Mouse (Mus musculus) G1E (cell line): Measurements from ENCODE around the gene Gcnt1. TPM values are rescaled to one million over a fixed set of nuclear protein-coding genes. Genes with fewer than 3 reads are reported as not detected.

ENCODE experiments used
- ATAC-seq: 2 replicates; pipeline ENCODE4 v1.8.0; 2016; ENCODE audit warnings: mild to moderate bottlenecking; ENCODE audit not compliant: insufficient number of reproducible peaks, poor library complexity, low FRiP score, severe bottlenecking; ENCODE audit errors: extremely low read depth
- DNase-seq: peaks from one replicate; pipeline ENCODE4 v3.0.0; 2012; ENCODE audit warnings: low spot score
- H3K27me3 ChIP-seq: 2 replicates; pipeline ENCODE4 v1.6.1; 2012; ENCODE audit warnings: mild to moderate bottlenecking, low read length, inconsistent platforms; ENCODE audit not compliant: insufficient read depth
- H3K36me3 ChIP-seq: replicated peaks from 2 replicates; pipeline ENCODE3; 2012; ENCODE audit warnings: mild to moderate bottlenecking, inconsistent platforms
- H3K4me1 ChIP-seq: 2 replicates; pipeline ENCODE4 v1.6.1; 2012; ENCODE audit warnings: low read depth, low read length, inconsistent platforms, mixed read lengths; ENCODE audit not compliant: insufficient read depth
- H3K4me3 ChIP-seq: 2 replicates; pipeline ENCODE4 v1.5.1; 2012; ENCODE audit warnings: low read depth, mild to moderate bottlenecking, inconsistent platforms, low read length, moderate library complexity, mixed read lengths
- H3K9me3 ChIP-seq: replicated peaks from 2 replicates; pipeline ENCODE4 v1.6.1; 2012; ENCODE audit warnings: inconsistent platforms
- CTCF ChIP-seq: IDR thresholded peaks from 2 replicates; pipeline ENCODE4 v1.5.1; 2012; ENCODE audit warnings: low read depth, low read length, inconsistent platforms, mixed read lengths
- GATA1 ChIP-seq: IDR thresholded peaks from 2 replicates; pipeline ENCODE4 v1.6.1; 2012; ENCODE audit warnings: borderline replicate concordance, low read length, inconsistent platforms, mixed read lengths
- GATA2 ChIP-seq: IDR thresholded peaks from 2 replicates; pipeline ENCODE4 v1.6.1; 2012; ENCODE audit warnings: low read depth, low read length, inconsistent platforms, borderline replicate concordance
- POLR2AphosphoS5 ChIP-seq: IDR thresholded peaks from 2 replicates; pipeline ENCODE4 v1.6.1; 2012; ENCODE audit warnings: low read depth, low read length, inconsistent platforms; ENCODE audit not compliant: insufficient replicate concordance
- TAL1 ChIP-seq: conservative IDR thresholded peaks from 2 replicates; pipeline ENCODE4 v1.6.1; 2012; ENCODE audit warnings: low read depth, low read length, inconsistent platforms, mixed read lengths
- polyA plus RNA-seq: library from polyadenylated mRNA; stranded (reverse); fragments of >175 nt; gene quantifications from 2 replicates; pipeline ENCODE4 v1.2.3, GENCODE M21; 2012
- total RNA-seq, 2 experiments: library from RNA; stranded (forward) in 1 of 2; stranded (reverse) in 1 of 2; fragments of 200-1000 nt in 1 of 2; fragments of >200 nt in 1 of 2; fragmentation: Nextera tagmentation in 1 of 2; gene quantifications; 2 replicates each; pipeline ENCODE4 v1.2.3; 2014 to 2017

Gene Gcnt1
- total and polyA plus RNA-seq, 3 experiments: 2.8 to 209 (median 176) TPM

DNA sequence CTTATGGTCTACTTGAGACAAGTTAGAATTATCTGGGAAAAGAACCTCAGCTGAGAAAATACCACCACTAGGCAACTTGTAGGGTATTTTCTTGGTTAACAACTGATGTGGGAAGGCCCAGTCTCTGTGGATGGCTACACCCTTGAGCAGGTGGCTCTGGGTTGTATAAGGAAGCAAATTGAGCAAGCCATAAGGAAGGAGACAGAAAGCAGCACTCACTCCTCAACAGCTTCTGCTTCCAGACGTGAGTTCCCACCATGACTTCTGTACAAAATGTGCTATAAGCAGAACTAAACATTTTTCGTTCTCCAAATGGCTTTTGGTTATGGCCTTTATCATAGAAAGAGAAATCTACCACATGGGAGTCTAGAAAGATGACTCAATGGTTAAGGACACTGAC, 58.2 kb downstream of the Gcnt1 start:
- DNase-seq (no peak), ATAC-seq (no peak)
- Histone ChIP-seq H3K4me3 (no peak overlapping the region), H3K4me1 (no peaks in the 10 kb centered on the region), H3K9me3 (no peaks in the 10 kb centered on the region), H3K36me3 (no peaks in the 10 kb centered on the region), H3K27me3 (peaks cover 11% of the 10 kb centered on the region; the same call in 1 of the 2 replicates)
- no peak for TF ChIP-seq CTCF
- no peak for TF ChIP-seq TAL1
- TF ChIP-seq GATA2: no peak
- no peak for TF ChIP-seq POLR2AphosphoS5
- no peak for TF ChIP-seq GATA1

DNA sequence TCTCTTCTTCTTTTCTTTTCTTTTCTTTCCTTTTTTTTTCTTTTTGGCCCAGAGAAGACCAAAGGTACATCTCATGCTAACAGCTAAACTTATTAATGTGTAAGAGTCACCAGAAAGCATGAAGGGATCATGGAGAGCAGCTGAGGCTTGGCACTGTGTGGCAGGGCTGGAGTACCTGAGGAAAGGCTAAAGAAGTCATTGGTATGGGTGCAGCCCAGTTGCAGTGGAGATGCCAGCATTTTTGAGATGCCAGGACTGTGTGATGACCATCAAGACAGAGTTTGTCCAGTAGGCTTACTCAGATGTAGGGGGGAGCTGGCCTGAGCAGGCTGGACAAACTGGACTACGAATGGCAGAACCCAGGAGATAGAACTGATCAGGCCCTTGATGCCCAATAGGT, 58.9 kb downstream of the Gcnt1 start:
- H3K36me3 ChIP-seq: no peaks in the 10 kb centered on the region
- ATAC-seq: no peak
- no peak for TF ChIP-seq GATA1
- DNase-seq: no peak
- peaks cover 11% of the 10 kb centered on the region; the same call in 1 of the 2 replicates for H3K27me3 ChIP-seq
- H3K9me3 ChIP-seq: no peaks in the 10 kb centered on the region
- H3K4me3 ChIP-seq: no peak overlapping the region
- H3K4me1 ChIP-seq: no peaks in the 10 kb centered on the region

DNA sequence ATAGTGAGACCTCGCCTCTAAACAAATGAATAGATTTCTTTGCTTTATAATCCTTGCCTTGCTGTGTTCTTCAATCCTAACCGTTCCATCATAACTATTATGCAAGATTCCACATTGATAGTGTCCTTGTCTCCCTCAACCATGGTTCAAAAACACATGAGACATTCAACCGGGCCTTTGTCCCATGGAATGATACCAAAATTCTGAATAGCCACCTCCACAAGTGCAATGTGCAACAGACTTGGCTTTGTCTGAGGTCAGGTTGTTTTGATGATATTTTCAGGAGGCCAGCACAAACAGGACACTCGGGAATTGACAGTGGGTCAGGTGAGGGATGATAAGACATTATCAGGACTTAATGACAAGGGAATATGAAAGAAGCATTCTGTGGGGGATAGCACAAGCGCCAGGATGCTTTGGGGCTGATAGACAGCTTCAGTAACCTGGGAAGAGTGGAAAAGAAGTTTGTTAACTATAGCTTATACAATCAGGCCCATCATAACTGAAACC, 59.9 kb downstream of the Gcnt1 start:
- no peaks in the 10 kb centered on the region for H3K4me1 ChIP-seq
- H3K36me3 ChIP-seq: no peaks in the 10 kb centered on the region
- no peak overlapping the region for H3K4me3 ChIP-seq
- TF ChIP-seq POLR2AphosphoS5 (no peak), GATA2 (no peak), CTCF (no peak), TAL1 (no peak), GATA1 (no peak)
- no peaks in the 10 kb centered on the region for H3K9me3 ChIP-seq
- peaks cover 11% of the 10 kb centered on the region; the same call in 1 of the 2 replicates for H3K27me3 ChIP-seq
- DNase-seq (no peak), ATAC-seq (no peak)

DNA sequence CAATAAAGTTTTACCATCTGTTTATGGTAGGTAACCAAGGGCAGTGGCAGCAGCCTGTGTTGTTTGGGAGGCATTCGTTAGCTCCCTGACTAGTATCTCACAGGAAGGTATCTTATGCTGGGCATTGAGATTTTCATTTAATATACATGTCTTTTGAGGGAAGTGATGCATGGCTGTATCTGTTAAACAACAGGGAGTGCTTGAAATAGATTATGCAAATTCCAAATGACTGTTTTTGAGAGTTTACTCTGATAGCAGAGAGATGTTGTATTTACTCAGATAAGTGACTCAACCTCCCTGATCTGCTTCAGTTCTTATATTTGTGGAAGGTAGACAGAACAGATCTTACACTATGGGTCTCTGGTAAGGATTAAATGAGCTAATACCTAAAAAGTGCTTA, 61.1 kb downstream of the Gcnt1 start:
- no peak for TF ChIP-seq CTCF
- TF ChIP-seq GATA2: no peak
- no peak for TF ChIP-seq TAL1
- TF ChIP-seq GATA1: no peak
- TF ChIP-seq POLR2AphosphoS5: no peak
- Histone ChIP-seq H3K4me3 (no peak overlapping the region), H3K9me3 (no peaks in the 10 kb centered on the region), H3K27me3 (peaks cover 11% of the 10 kb centered on the region; the same call in 1 of the 2 replicates), H3K36me3 (no peaks in the 10 kb centered on the region), H3K4me1 (no peaks in the 10 kb centered on the region)
- no peak for DNase-seq
- ATAC-seq: no peak

DNA sequence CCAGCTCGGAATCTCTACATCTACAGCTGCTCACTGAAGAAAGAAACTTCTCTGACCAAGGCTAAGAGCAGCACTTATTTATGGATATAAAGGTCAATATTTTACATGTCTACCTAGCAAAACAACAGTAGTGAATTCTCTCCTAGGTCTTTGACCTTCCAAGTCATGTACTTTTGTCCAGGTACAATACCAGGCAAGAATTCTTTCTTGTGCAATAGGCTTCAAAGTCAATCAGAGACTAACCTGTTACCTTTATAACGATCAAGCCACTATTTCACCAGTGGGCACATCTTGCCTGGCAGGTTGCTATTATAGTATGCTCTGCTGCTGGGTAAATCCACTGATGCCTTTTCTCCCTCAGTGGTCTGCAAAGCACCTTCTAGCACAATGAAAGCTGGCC, 61.6 kb downstream of the Gcnt1 start:
- no peak overlapping the region for H3K4me3 ChIP-seq
- no peaks in the 10 kb centered on the region for H3K4me1 ChIP-seq
- no peak for DNase-seq

DNA sequence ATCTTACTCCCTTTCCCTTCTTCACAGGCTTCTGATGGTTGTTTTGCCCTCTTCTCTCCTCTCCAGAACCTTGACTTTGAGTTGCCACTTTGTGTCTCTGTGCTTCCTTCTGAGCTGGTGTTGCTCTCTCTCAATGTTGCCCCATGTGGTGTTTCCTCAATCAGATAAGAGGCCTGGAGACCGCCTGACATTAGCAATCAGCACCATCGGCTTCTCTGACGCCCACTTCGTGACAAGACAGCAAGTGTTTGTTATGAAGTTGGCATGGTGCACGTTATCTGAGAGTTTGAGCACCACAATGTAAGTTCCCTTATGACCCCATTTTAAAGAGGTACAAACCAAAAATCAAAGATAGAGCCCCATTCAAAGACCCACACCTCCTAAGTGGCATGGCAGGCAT, 76.6 kb downstream of the Gcnt1 start:
- ATAC-seq (0 out of 2 replicates have a peak, but pooled peaks have one; percentile 15), DNase-seq (no peak)
- Histone ChIP-seq H3K27me3 (peaks cover 19% of the 10 kb centered on the region), H3K4me1 (peaks cover 12% of the 10 kb centered on the region), H3K9me3 (no peaks in the 10 kb centered on the region), H3K36me3 (no peaks in the 10 kb centered on the region), H3K4me3 (no peak overlapping the region)
- no peak for TF ChIP-seq GATA1
- TF ChIP-seq POLR2AphosphoS5: no peak
- no peak for TF ChIP-seq GATA2
- no peak for TF ChIP-seq CTCF
- no peak for TF ChIP-seq TAL1

More for the DNA sequence above, 61.6 kb downstream of the Gcnt1 start:
- no peak for ATAC-seq
- Histone ChIP-seq H3K9me3 (no peaks in the 10 kb centered on the region), H3K27me3 (peaks cover 11% of the 10 kb centered on the region; the same call in 1 of the 2 replicates), H3K36me3 (no peaks in the 10 kb centered on the region)
- no peak for TF ChIP-seq GATA2
- TF ChIP-seq GATA1: no peak
- no peak for TF ChIP-seq POLR2AphosphoS5
- TF ChIP-seq TAL1: no peak
- no peak for TF ChIP-seq CTCF

DNA sequence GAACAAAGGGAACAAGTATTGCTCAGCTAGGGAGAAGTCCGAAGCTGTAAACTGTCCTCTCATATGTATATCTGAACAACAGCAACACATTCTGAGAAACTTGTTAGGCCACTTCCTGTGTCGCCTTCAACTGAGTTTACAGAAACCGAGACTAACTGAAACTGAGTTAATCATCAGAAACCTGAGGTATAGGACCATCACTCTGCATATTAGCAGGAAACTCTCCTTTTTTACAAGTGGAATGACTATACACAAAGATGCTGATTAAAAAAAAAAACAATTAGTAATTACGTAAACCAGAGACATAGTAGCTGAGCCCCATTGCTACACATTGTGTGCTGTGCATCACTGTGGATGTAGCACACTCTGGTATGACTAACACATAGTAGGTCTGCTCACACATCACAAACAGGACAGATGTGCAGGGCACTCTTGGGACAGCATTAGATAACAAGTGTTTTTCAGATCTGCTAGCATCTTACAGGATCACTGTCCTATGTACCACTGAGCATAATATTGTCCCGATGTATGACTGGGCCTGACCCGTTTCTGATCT, 77.4 kb downstream of the Gcnt1 start:
- no peaks in the 10 kb centered on the region for H3K9me3 ChIP-seq
- H3K4me3 ChIP-seq: no peak overlapping the region
- H3K4me1 ChIP-seq: peaks cover 12% of the 10 kb centered on the region
- TF ChIP-seq GATA2 (no peak), TAL1 (no peak), POLR2AphosphoS5 (no peak), GATA1 (no peak), CTCF (no peak)
- no peaks in the 10 kb centered on the region for H3K36me3 ChIP-seq
- ATAC-seq (no peak), DNase-seq (no peak)
- H3K27me3 ChIP-seq: peaks cover 21% of the 10 kb centered on the region
